Mouse (Mus musculus) granulocyte monocyte progenitor cell, adult 5-6 weeks (primary cell): ENCODE measurements around the gene Mprip. TPM values are rescaled to one million over a fixed set of nuclear protein-coding genes. Genes with fewer than 3 reads are reported as not detected.
"Not testable (repeated sequence)": the region's sequence is repeated elsewhere in the genome, so short reads cannot be mapped to it uniquely, and the experiment has no call there.

Experiments used
- ATAC-seq: replicated peaks from 2 replicates; pipeline ENCODE4 v1.8.0; 2016; ENCODE audit warnings: mild to moderate bottlenecking, moderate TSS enrichment, inconsistent platforms; ENCODE audit not compliant: poor library complexity, severe bottlenecking
- total RNA-seq, 2 experiments: library from RNA; stranded (forward) in 1 of 2; stranded (reverse) in 1 of 2; fragments of 200-712, 200-1000 nt in 1 of 2; fragments of >200 nt in 1 of 2; fragmentation: Nextera tagmentation in 1 of 2; gene quantifications; 2 replicates each; pipeline ENCODE4 v1.2.3; 2014 to 2017

Gene Mprip
- total RNA-seq, 2 experiments from 2014 or later: 50.1 to 71.4 TPM

GRCm38 (mm10) chr11:59707481-59707880 lies 46.4 kb downstream of the Mprip start:
- ATAC-seq: no peak

- no peak for ATAC-seq
Observed at GRCm38 (mm10) chr11:59707931-59708611, 47.0 kb downstream of the Mprip start.

GRCm38 (mm10) chr11:59715424-59715840 lies 54.3 kb downstream of the Mprip start:
- ATAC-seq: no peak

GRCm38 (mm10) chr11:59717801-59718291 lies 56.7 kb downstream of the Mprip start:
- no peak for ATAC-seq

- no peak for ATAC-seq
Observed at GRCm38 (mm10) chr11:59719185-59719584, 58.1 kb downstream of the Mprip start.

GRCm38 (mm10) chr11:59721385-59721784 lies 60.3 kb downstream of the Mprip start:
- ATAC-seq: no peak

- no peak for ATAC-seq
Observed at GRCm38 (mm10) chr11:59727204-59727603, 66.1 kb downstream of the Mprip start.

- ATAC-seq: no peak
Observed at GRCm38 (mm10) chr11:59731821-59732220, 70.7 kb downstream of the Mprip start.

GRCm38 (mm10) chr11:59732407-59733066 lies 71.4 kb downstream of the Mprip start:
- peak; percentile 66 for ATAC-seq

GRCm38 (mm10) chr11:59733600-59733999 lies 72.5 kb downstream of the Mprip start:
- ATAC-seq: not testable (repeated sequence)

- no peak for ATAC-seq
Observed at GRCm38 (mm10) chr11:59734335-59734734, 73.2 kb downstream of the Mprip start.

GRCm38 (mm10) chr11:59735938-59736337 lies 74.8 kb downstream of the Mprip start:
- ATAC-seq: not testable (repeated sequence)

- ATAC-seq: no peak
Observed at GRCm38 (mm10) chr11:59737250-59737649, 76.1 kb downstream of the Mprip start.

- peak; percentile 61 for ATAC-seq
Observed at GRCm38 (mm10) chr11:59739996-59740395, 78.9 kb downstream of the Mprip start.

GRCm38 (mm10) chr11:59741915-59742314 lies 80.8 kb downstream of the Mprip start:
- no peak for ATAC-seq

GRCm38 (mm10) chr11:59743307-59743706 lies 82.2 kb downstream of the Mprip start:
- no peak for ATAC-seq

- no peak for ATAC-seq
Observed at GRCm38 (mm10) chr11:59743712-59744111, 82.6 kb downstream of the Mprip start.

- ATAC-seq: no peak
Observed at GRCm38 (mm10) chr11:59744374-59744773, 83.3 kb downstream of the Mprip start.

GRCm38 (mm10) chr11:59745851-59746250 lies 84.7 kb downstream of the Mprip start:
- ATAC-seq: peak; percentile 58; the same call in 1 of the 2 replicates

GRCm38 (mm10) chr11:59746614-59747013 lies 85.5 kb downstream of the Mprip start:
- ATAC-seq: peak; percentile 37; the same call in 1 of the 2 replicates

GRCm38 (mm10) chr11:59749050-59749449 lies 87.9 kb downstream of the Mprip start:
- no peak for ATAC-seq

- no peak for ATAC-seq
Observed at GRCm38 (mm10) chr11:59754504-59754903, 93.4 kb downstream of the Mprip start.
